Mouse (Mus musculus) C2C12 (cell line): ENCODE measurements around the gene Atp1b1.

Experiments
- CEBPB ChIP-seq: IDR thresholded peaks from one replicate; pipeline ENCODE4 v1.6.1; 2011; ENCODE audit warnings: low read depth, mild to moderate bottlenecking, control low read depth, moderate library complexity
- CTCF ChIP-seq: IDR thresholded peaks from one replicate; pipeline ENCODE4 v1.5.1; 2011; ENCODE audit not compliant: control insufficient read depth, insufficient read depth, insufficient read length
- FOSL1 ChIP-seq: IDR thresholded peaks from one replicate; pipeline ENCODE4 v1.8.0; 2011; ENCODE audit warnings: mild to moderate bottlenecking, low read length; ENCODE audit not compliant: poor library complexity, insufficient read depth, severe bottlenecking
- MAX ChIP-seq: IDR thresholded peaks from one replicate; pipeline ENCODE4 v1.6.1; 2011; ENCODE audit warnings: mild to moderate bottlenecking, control low read depth
- MYOD1 ChIP-seq: IDR thresholded peaks from one replicate; pipeline ENCODE4 v1.6.1; 2011; ENCODE audit warnings: low read depth; ENCODE audit not compliant: control insufficient read depth, insufficient read length
- MYOG ChIP-seq: IDR thresholded peaks from one replicate; pipeline ENCODE4 v1.6.1; 2011; ENCODE audit not compliant: control insufficient read depth, insufficient read length; ENCODE audit errors: extremely low read depth
- USF1 ChIP-seq: IDR thresholded peaks from one replicate; pipeline ENCODE4 v1.6.1; 2011; ENCODE audit warnings: low read depth, mild to moderate bottlenecking, control low read depth, moderate library complexity

DNA sequence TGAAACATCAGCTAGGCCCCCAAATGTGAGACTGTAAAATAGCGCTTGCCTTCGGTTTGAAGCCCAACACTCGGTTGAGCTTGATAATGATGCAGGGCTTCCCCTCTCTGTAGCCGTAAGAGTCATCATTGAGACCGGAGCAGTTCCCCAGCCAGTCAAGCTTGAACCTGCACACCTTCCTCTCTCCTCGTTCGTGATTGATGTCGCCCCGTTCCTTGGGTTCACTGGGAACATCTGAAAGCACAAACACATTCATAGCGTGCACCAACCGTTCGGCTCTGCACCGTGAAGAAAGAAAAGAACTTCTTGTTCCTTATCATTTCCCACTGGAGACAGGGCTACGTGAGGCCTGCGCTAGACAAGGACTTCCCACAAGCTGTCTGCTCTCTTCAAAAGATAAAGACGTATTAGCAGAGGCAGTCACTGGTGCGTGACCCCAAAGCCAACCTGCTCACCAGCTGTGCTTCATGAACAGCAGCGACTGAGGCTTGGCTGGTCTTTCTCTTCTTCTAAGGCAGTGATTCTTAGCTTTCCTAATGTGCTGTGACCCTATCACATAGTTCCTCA lies 16.7 kb downstream of the Atp1b1 start:
- TF ChIP-seq USF1 (no peak), CTCF (no peak), MAX (no peak), MYOG (no peak), CEBPB (no peak), MYOD1 (no peak), FOSL1 (no peak)
